Mouse (Mus musculus) neural tube, embryonic 13.5 days (tissue): Measurements from ENCODE around the gene Nudcd2. TPM values are rescaled to one million over a fixed set of nuclear protein-coding genes. Genes with fewer than 3 reads are reported as not detected.

Experiments
- ATAC-seq: fragments of 200-750 bp; cut with Nextera tagmentation; 2 replicates; pipeline ENCODE4 v1.8.0; 2017; ENCODE audit warnings: low read depth, mild to moderate bottlenecking, moderate TSS enrichment, moderate library complexity
- H3K27ac ChIP-seq: fragments of 300-500 bp; sonication (generic); replicated peaks from 2 replicates; pipeline ENCODE4 v1.5.1; 2015; ENCODE audit warnings: moderate library complexity, mild to moderate bottlenecking, inconsistent platforms
- H3K27me3 ChIP-seq: fragments of 300-500 bp; sonication (generic); 2 replicates; pipeline ENCODE4 v1.6.1; 2015; ENCODE audit warnings: mild to moderate bottlenecking, inconsistent platforms
- H3K36me3 ChIP-seq: fragments of 300-500 bp; sonication (generic); 2 replicates; pipeline ENCODE4 v1.6.1; 2015; ENCODE audit warnings: mild to moderate bottlenecking, inconsistent platforms
- H3K4me1 ChIP-seq: fragments of 300-500 bp; sonication (generic); replicated peaks from 2 replicates; pipeline ENCODE4 v1.6.1; 2015; ENCODE audit warnings: inconsistent platforms
- H3K4me2 ChIP-seq: fragments of 300-500 bp; sonication (generic); 2 replicates; pipeline ENCODE4 v1.6.1; 2015; ENCODE audit warnings: inconsistent platforms, mild to moderate bottlenecking, moderate library complexity
- H3K4me3 ChIP-seq: fragments of 300-500 bp; sonication (generic); 2 replicates; pipeline ENCODE4 v1.5.1; 2015; ENCODE audit warnings: mild to moderate bottlenecking, inconsistent platforms
- H3K9ac ChIP-seq: fragments of 300-500 bp; sonication (generic); 2 replicates; pipeline ENCODE4 v1.6.1; 2015; ENCODE audit warnings: moderate library complexity, mild to moderate bottlenecking, inconsistent platforms
- H3K9me3 ChIP-seq: fragments of 300-500 bp; sonication (generic); 2 replicates; pipeline ENCODE4 v1.6.1; 2016; ENCODE audit warnings: inconsistent platforms
- WGBS: fragments of 180-500 bp; shearing (Covaris S2); methylation state at CpG from one replicate; pipeline ENCODE4 v1.1.7; 2015; 5-methylcytosine and 5-hydroxymethylcytosine counted together
- polyA plus RNA-seq: library from polyadenylated mRNA; unstranded; fragments of >200 nt; fragmentation: Nextera tagmentation; extraction: Ambion mirVana; gene quantifications from 2 replicates; pipeline ENCODE4 v1.2.1, GENCODE M21; 2015

Gene Nudcd2
- polyA plus RNA-seq, 1 experiment from 2014 or later = 70.9 TPM

GRCm38 (mm10) chr11:40718324-40718723 lies 15.1 kb upstream of the Nudcd2 start:
- no peaks in the 10 kb centered on the region for H3K9me3 ChIP-seq
- ATAC-seq = no peak
- no peaks in the 10 kb centered on the region for H3K27me3 ChIP-seq
- H3K36me3 ChIP-seq = peaks cover 36% of the 10 kb centered on the region
- no peak overlapping the region for H3K9ac ChIP-seq
- H3K4me2 ChIP-seq = no peak overlapping the region
- H3K4me3 ChIP-seq = no peak overlapping the region
- H3K27ac ChIP-seq = no peak overlapping the region
- H3K4me1 ChIP-seq = no peaks in the 10 kb centered on the region

GRCm38 (mm10) chr11:40732997-40733338 lies 499 bp upstream of the Nudcd2 start:
- Histone ChIP-seq H3K4me2 (peak overlapping the region; percentile 71), H3K4me3 (peak overlapping the region; percentile 70), H3K9ac (peak overlapping the region; percentile 48; the same call in 1 of the 2 replicates), H3K9me3 (no peaks in the 10 kb centered on the region), H3K4me1 (peaks cover 30% of the 10 kb centered on the region), H3K27me3 (no peaks in the 10 kb centered on the region), H3K36me3 (peaks cover 17% of the 10 kb centered on the region), H3K27ac (no peak overlapping the region)
- WGBS = 1% methylated on average over 14 of the region's 14 CpGs
- peak; percentile 45 for ATAC-seq

GRCm38 (mm10) chr11:40734251-40734752 lies 835 bp downstream of the Nudcd2 start:
- Histone ChIP-seq H3K4me3 (peak overlapping the region; percentile 70), H3K27ac (peak overlapping the region; percentile 80), H3K9ac (peak overlapping the region; percentile 87), H3K9me3 (no peaks in the 10 kb centered on the region), H3K4me1 (peaks cover 30% of the 10 kb centered on the region), H3K36me3 (peaks cover 29% of the 10 kb centered on the region), H3K4me2 (peak overlapping the region; percentile 82), H3K27me3 (no peaks in the 10 kb centered on the region)
- WGBS = 4% methylated on average over 11 of the region's 11 CpGs
- ATAC-seq = no peak

GRCm38 (mm10) chr11:40737369-40737768 lies 3.9 kb downstream of the Nudcd2 start:
- Histone ChIP-seq H3K4me2 (no peak overlapping the region), H3K9ac (no peak overlapping the region), H3K36me3 (peaks cover 48% of the 10 kb centered on the region), H3K4me1 (peaks cover 22% of the 10 kb centered on the region), H3K27me3 (no peaks in the 10 kb centered on the region), H3K9me3 (no peaks in the 10 kb centered on the region), H3K4me3 (no peak overlapping the region), H3K27ac (no peak overlapping the region)
- 82% methylated on average over 3 of the region's 3 CpGs for WGBS
- no peak for ATAC-seq

- H3K4me3 ChIP-seq = no peak overlapping the region
- no peak overlapping the region for H3K27ac ChIP-seq
- H3K4me2 ChIP-seq = no peak overlapping the region
- H3K4me1 ChIP-seq = no peaks in the 10 kb centered on the region
- no peak overlapping the region for H3K9ac ChIP-seq
- no peaks in the 10 kb centered on the region for H3K27me3 ChIP-seq
- no peak for ATAC-seq
- WGBS = 89% methylated on average over 12 of the region's 12 CpGs
- no peaks in the 10 kb centered on the region for H3K9me3 ChIP-seq
- peaks cover 48% of the 10 kb centered on the region for H3K36me3 ChIP-seq
Observed at GRCm38 (mm10) chr11:40741605-40742262, 8.3 kb downstream of the Nudcd2 start.

GRCm38 (mm10) chr11:40744348-40744747 lies 10.9 kb downstream of the Nudcd2 start:
- no peaks in the 10 kb centered on the region for H3K9me3 ChIP-seq
- WGBS = 92% methylated on average over 3 of the region's 3 CpGs
- H3K36me3 ChIP-seq = peaks cover 28% of the 10 kb centered on the region
- H3K27ac ChIP-seq = no peak overlapping the region
- no peak overlapping the region for H3K4me3 ChIP-seq
- H3K4me2 ChIP-seq = no peak overlapping the region
- no peak overlapping the region for H3K9ac ChIP-seq
- no peak for ATAC-seq
- no peaks in the 10 kb centered on the region for H3K4me1 ChIP-seq
- H3K27me3 ChIP-seq = no peaks in the 10 kb centered on the region

GRCm38 (mm10) chr11:40746361-40746760 lies 12.9 kb downstream of the Nudcd2 start:
- no peaks in the 10 kb centered on the region for H3K27me3 ChIP-seq
- ATAC-seq = no peak
- H3K9ac ChIP-seq = no peak overlapping the region
- H3K4me1 ChIP-seq = no peaks in the 10 kb centered on the region
- no peaks in the 10 kb centered on the region for H3K9me3 ChIP-seq
- peaks cover 29% of the 10 kb centered on the region for H3K36me3 ChIP-seq
- H3K27ac ChIP-seq = no peak overlapping the region
- 92% methylated on average over 12 of the region's 12 CpGs for WGBS
- no peak overlapping the region for H3K4me3 ChIP-seq
- no peak overlapping the region for H3K4me2 ChIP-seq

- Histone ChIP-seq H3K4me3 (no peak overlapping the region), H3K9ac (no peak overlapping the region), H3K36me3 (peaks cover 24% of the 10 kb centered on the region), H3K4me1 (peaks cover 3% of the 10 kb centered on the region; the same call in 1 of the 2 replicates), H3K9me3 (no peaks in the 10 kb centered on the region), H3K27me3 (no peaks in the 10 kb centered on the region), H3K4me2 (no peak overlapping the region), H3K27ac (no peak overlapping the region)
- 68% methylated on average over 2 of the region's 2 CpGs for WGBS
- ATAC-seq = no peak
Observed at GRCm38 (mm10) chr11:40747716-40748115, 14.2 kb downstream of the Nudcd2 start.

GRCm38 (mm10) chr11:40753836-40754235 lies 20.4 kb downstream of the Nudcd2 start:
- H3K4me2 ChIP-seq = peak overlapping the region; percentile 75

GRCm38 (mm10) chr11:40754664-40755107 lies 21.2 kb downstream of the Nudcd2 start:
- Histone ChIP-seq H3K4me2 (peak overlapping the region; percentile 75), H3K4me3 (peak overlapping the region; percentile 78), H3K4me1 (peaks cover 21% of the 10 kb centered on the region), H3K27me3 (no peaks in the 10 kb centered on the region), H3K27ac (peak overlapping the region; percentile 43; the same call in 1 of the 2 replicates), H3K9me3 (no peaks in the 10 kb centered on the region), H3K36me3 (peaks cover 11% of the 10 kb centered on the region), H3K9ac (peak overlapping the region; percentile 85)
- ATAC-seq = peak; percentile 87
- 3% methylated on average over 19 of the region's 19 CpGs for WGBS

More at GRCm38 (mm10) chr11:40753836-40754235, 20.4 kb downstream of the Nudcd2 start:
- Histone ChIP-seq H3K27ac (no peak overlapping the region), H3K9me3 (no peaks in the 10 kb centered on the region), H3K36me3 (peaks cover 15% of the 10 kb centered on the region), H3K27me3 (no peaks in the 10 kb centered on the region), H3K4me3 (no peak overlapping the region), H3K9ac (no peak overlapping the region), H3K4me1 (peaks cover 21% of the 10 kb centered on the region)
- WGBS = 86% methylated on average over 6 of the region's 6 CpGs
- no peak for ATAC-seq

GRCm38 (mm10) chr11:40755109-40755627 lies 21.7 kb downstream of the Nudcd2 start, which contains the start of gene Ccng1:
Gene Ccng1, minus strand, starts transcription at chr11:40755311.
- Histone ChIP-seq H3K9ac (peak within 1 kb of the TSS; percentile 85), H3K9me3 (no peaks in the 10 kb centered on the region), H3K4me2 (peak within 1 kb of the TSS; percentile 75), H3K27me3 (no peaks in the 10 kb centered on the region), H3K36me3 (peaks cover 8% of the 10 kb centered on the region), H3K4me3 (peak within 1 kb of the TSS; percentile 78), H3K27ac (peak within 1 kb of the TSS; percentile 43; the same call in 1 of the 2 replicates), H3K4me1 (peaks cover 21% of the 10 kb centered on the region)
- peak; percentile 99 for ATAC-seq
- WGBS = under 1% methylated on average over 25 of the region's 25 CpGs

GRCm38 (mm10) chr11:40755968-40756367 lies 22.5 kb downstream of the Nudcd2 start:
- H3K27ac ChIP-seq = no peak overlapping the region
- H3K4me2 ChIP-seq = peak overlapping the region; percentile 75
- peaks cover 21% of the 10 kb centered on the region for H3K4me1 ChIP-seq
- peaks cover 3% of the 10 kb centered on the region for H3K36me3 ChIP-seq
- ATAC-seq = no peak
- H3K27me3 ChIP-seq = no peaks in the 10 kb centered on the region
- no peaks in the 10 kb centered on the region for H3K9me3 ChIP-seq
- H3K4me3 ChIP-seq = 0 out of 2 replicates have a peak overlapping the region, but pooled peaks have one; percentile 78
- H3K9ac ChIP-seq = 0 out of 2 replicates have a peak overlapping the region, but pooled peaks have one; percentile 85
- 86% methylated on average over 8 of the region's 8 CpGs for WGBS
